Mouse (Mus musculus) neural tube, embryonic 11.5 days (tissue): ENCODE data around the gene Pik3ca. TPM values are rescaled to one million over a fixed set of nuclear protein-coding genes. Genes with fewer than 3 reads are reported as not detected.
A peak's percentile ranks its signal among the peaks of the same experiment; 100 is the strongest.

ENCODE experiments used
- ATAC-seq: fragments of 200-750 bp; cut with Nextera tagmentation; 2 replicates; pipeline ENCODE4 v1.8.0; 2017; ENCODE audit warnings: moderate number of reproducible peaks, mild to moderate bottlenecking, moderate TSS enrichment, moderate library complexity; ENCODE audit not compliant: insufficient read depth, low FRiP score, low TSS enrichment
- DNase-seq: peaks from one replicate; pipeline ENCODE4 v3.0.0-alpha.2; 2015; ENCODE audit warnings: low spot score
- H3K27ac ChIP-seq: fragments of 300-500 bp; sonication (generic); 2 replicates; pipeline ENCODE4 v1.5.1; 2014; ENCODE audit warnings: low read depth, mild to moderate bottlenecking, low read length
- H3K27me3 ChIP-seq: fragments of 300-500 bp; sonication (generic); 2 replicates; pipeline ENCODE4 v1.6.1; 2014; ENCODE audit warnings: mild to moderate bottlenecking, low read length, mixed read lengths; ENCODE audit not compliant: control insufficient read depth, insufficient read depth
- H3K36me3 ChIP-seq: fragments of 300-500 bp; sonication (generic); 2 replicates; pipeline ENCODE4 v1.6.1; 2014; ENCODE audit warnings: mild to moderate bottlenecking, low read length, moderate library complexity, mixed read lengths; ENCODE audit not compliant: control insufficient read depth, insufficient read depth
- H3K4me1 ChIP-seq: fragments of 300-500 bp; sonication (generic); 2 replicates; pipeline ENCODE4 v1.6.1; 2014; ENCODE audit warnings: low read length, mixed read lengths; ENCODE audit not compliant: control insufficient read depth, insufficient read depth
- H3K4me2 ChIP-seq: fragments of 300-500 bp; sonication (generic); 2 replicates; pipeline ENCODE4 v1.6.1; 2014; ENCODE audit warnings: low read depth, mild to moderate bottlenecking, moderate library complexity
- H3K4me3 ChIP-seq: fragments of 300-500 bp; sonication (generic); 2 replicates; pipeline ENCODE4 v1.5.1; 2014; ENCODE audit warnings: low read depth, low read length
- H3K9ac ChIP-seq: fragments of 300-500 bp; sonication (generic); 2 replicates; pipeline ENCODE4 v1.6.1; 2014; ENCODE audit warnings: mild to moderate bottlenecking, low read length
- H3K9me3 ChIP-seq: fragments of 300-500 bp; sonication (generic); 2 replicates; pipeline ENCODE4 v1.6.1; 2016; ENCODE audit warnings: low read length; ENCODE audit not compliant: control insufficient read depth
- WGBS: fragments of 180-500 bp; shearing (Covaris S2); extraction: QIAGEN DNeasy Blood & Tissue Kit; methylation state at CpG from one replicate; pipeline ENCODE4 v1.1.7; 2014; 5-methylcytosine and 5-hydroxymethylcytosine counted together
- polyA plus RNA-seq: library from polyadenylated mRNA; unstranded; fragments of >200 nt; fragmentation: Nextera tagmentation; extraction: Ambion mirVana; gene quantifications from 2 replicates; pipeline ENCODE4 v1.2.1, GENCODE M21; 2014

Gene Pik3ca
- polyA plus RNA-seq, 1 experiment from 2014 or later: 17.2 TPM

GRCm38 (mm10) chr3:32495856-32496710 is 98.6 kb downstream of the Pik3ca start:
- H3K9ac ChIP-seq: no peak overlapping the region
- 45% methylated on average over 8 of the region's 8 CpGs for whole genome bisulfite sequencing
- no peak overlapping the region for H3K4me2 ChIP-seq
- ATAC-seq: no peak
- H3K4me1 ChIP-seq: no peaks in the 10 kb centered on the region
- DNase-seq: no peak
- H3K4me3 ChIP-seq: no peak overlapping the region
- H3K36me3 ChIP-seq: no peaks in the 10 kb centered on the region
- H3K27ac ChIP-seq: no peak overlapping the region
- H3K27me3 ChIP-seq: no peaks in the 10 kb centered on the region
- H3K9me3 ChIP-seq: no peaks in the 10 kb centered on the region

GRCm38 (mm10) chr3:32496711-32497070 is 99.2 kb downstream of the Pik3ca start:
- Histone ChIP-seq H3K27me3 (no peaks in the 10 kb centered on the region), H3K27ac (no peak overlapping the region), H3K4me3 (no peak overlapping the region), H3K4me2 (no peak overlapping the region), H3K9me3 (no peaks in the 10 kb centered on the region), H3K9ac (no peak overlapping the region), H3K36me3 (no peaks in the 10 kb centered on the region), H3K4me1 (no peaks in the 10 kb centered on the region)
- 100% methylated on average over 1 of the region's 1 CpGs for WGBS
- DNase-seq (no peak), ATAC-seq (no peak)

GRCm38 (mm10) chr3:32500346-32500745 is 102.9 kb downstream of the Pik3ca start:
- Histone ChIP-seq H3K4me2 (no peak overlapping the region), H3K9me3 (no peaks in the 10 kb centered on the region), H3K9ac (no peak overlapping the region), H3K27me3 (no peaks in the 10 kb centered on the region), H3K27ac (no peak overlapping the region), H3K4me3 (no peak overlapping the region), H3K36me3 (no peaks in the 10 kb centered on the region), H3K4me1 (no peaks in the 10 kb centered on the region)
- 93% methylated on average over 2 of the region's 2 CpGs for WGBS
- DNase-seq (no peak), ATAC-seq (no peak)

GRCm38 (mm10) chr3:32505841-32506240 is 108.4 kb downstream of the Pik3ca start:
- no peak overlapping the region for H3K9ac ChIP-seq
- WGBS: 78% methylated on average over 3 of the region's 3 CpGs
- DNase-seq (no peak), ATAC-seq (no peak)
- H3K4me3 ChIP-seq: no peak overlapping the region
- H3K36me3 ChIP-seq: no peaks in the 10 kb centered on the region
- no peaks in the 10 kb centered on the region for H3K9me3 ChIP-seq
- H3K27me3 ChIP-seq: no peaks in the 10 kb centered on the region
- no peak overlapping the region for H3K27ac ChIP-seq
- peaks cover 3% of the 10 kb centered on the region; the same call in 1 of the 2 replicates for H3K4me1 ChIP-seq
- H3K4me2 ChIP-seq: no peak overlapping the region

- Histone ChIP-seq H3K9me3 (no peaks in the 10 kb centered on the region), H3K4me3 (no peak overlapping the region), H3K27me3 (no peaks in the 10 kb centered on the region), H3K36me3 (no peaks in the 10 kb centered on the region), H3K4me1 (peaks cover 6% of the 10 kb centered on the region; the same call in 1 of the 2 replicates), H3K27ac (no peak overlapping the region), H3K4me2 (no peak overlapping the region), H3K9ac (no peak overlapping the region)
- ATAC-seq (no peak), DNase-seq (no peak)
- WGBS: 65% methylated on average over 11 of the region's 11 CpGs
These were observed 109.1 kb downstream of the Pik3ca start for GRCm38 (mm10) chr3:32506366-32507225.

GRCm38 (mm10) chr3:32508666-32509324 is 111.3 kb downstream of the Pik3ca start:
- ATAC-seq (peak; percentile 24; the same call in 1 of the 2 replicates), DNase-seq (peak; percentile 76)
- 5% methylated on average over 17 of the region's 17 CpGs for WGBS
- H3K27ac ChIP-seq: no peak overlapping the region
- peak overlapping the region; percentile 22; the same call in 1 of the 2 replicates for H3K9ac ChIP-seq
- peak overlapping the region; percentile 16 for H3K4me3 ChIP-seq
- peak overlapping the region; percentile 41 for H3K4me2 ChIP-seq
- H3K36me3 ChIP-seq: no peaks in the 10 kb centered on the region
- no peaks in the 10 kb centered on the region for H3K27me3 ChIP-seq
- peaks cover 7% of the 10 kb centered on the region; the same call in 1 of the 2 replicates for H3K4me1 ChIP-seq
- no peaks in the 10 kb centered on the region for H3K9me3 ChIP-seq

GRCm38 (mm10) chr3:32509496-32510374 is 112.3 kb downstream of the Pik3ca start, which contains the start of gene Zfp639:
Gene Zfp639, plus strand, starts transcription at chr3:32510259.
- Histone ChIP-seq H3K36me3 (no peaks in the 10 kb centered on the region), H3K9ac (peak within 1 kb of the TSS; percentile 93), H3K4me3 (peak within 1 kb of the TSS; percentile 87), H3K27ac (peak within 1 kb of the TSS; percentile 85), H3K27me3 (no peaks in the 10 kb centered on the region), H3K4me1 (peaks cover 7% of the 10 kb centered on the region; the same call in 1 of the 2 replicates), H3K4me2 (peak within 1 kb of the TSS; percentile 82), H3K9me3 (no peaks in the 10 kb centered on the region)
- WGBS: 8% methylated on average over 24 of the region's 24 CpGs
- DNase-seq (no peak), ATAC-seq (no peak; the same call in 1 of the 2 replicates)
